Mouse (Mus musculus) spleen, adult 2 months (tissue): ENCODE measurements around the gene Gm3250.
"Not testable (repeated sequence)": the region's sequence is repeated elsewhere in the genome, so short reads cannot be mapped to it uniquely, and the experiment has no call there.

ENCODE experiments used
- CTCF ChIP-seq: fragments of 200-500 bp; IDR thresholded peaks from 2 replicates; pipeline ENCODE4 v1.5.1; 2011; ENCODE audit warnings: mild to moderate bottlenecking, inconsistent platforms; ENCODE audit not compliant: insufficient read depth, insufficient read length, insufficient replicate concordance; ENCODE audit errors: extremely low read depth
- POLR2A ChIP-seq: fragments of 200-500 bp; IDR thresholded peaks from 2 replicates; pipeline ENCODE4 v1.6.1; 2011; ENCODE audit warnings: low read depth, low read length, inconsistent platforms

DNA sequence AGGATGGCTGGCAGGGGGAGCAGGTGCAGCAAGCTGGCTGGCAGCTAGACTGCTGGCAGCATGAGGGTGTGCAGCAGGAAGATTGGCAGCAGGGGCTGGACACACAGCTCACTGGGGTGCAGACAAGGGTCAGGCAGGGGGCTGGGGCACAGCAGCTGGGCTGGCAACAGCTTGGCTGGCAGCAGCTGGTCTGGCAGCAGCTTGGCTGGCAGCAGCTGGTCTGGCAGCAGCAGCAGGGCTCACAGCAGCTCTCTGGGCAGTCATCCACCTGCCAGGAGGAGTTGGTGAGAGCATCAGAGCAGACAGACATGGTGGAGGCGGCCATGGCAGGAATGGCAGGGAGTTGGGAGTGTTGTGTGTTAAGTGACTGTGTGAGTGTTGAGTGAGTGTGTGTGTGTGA, 5.5 kb upstream of the Gm3250 start, which contains the start of gene Gm7137:
- not testable (repeated sequence) for TF ChIP-seq CTCF, POLR2A
